Mouse (Mus musculus) inflammation-experienced regulatory T-cells, adult 6 months (primary cell): ENCODE results near the gene Pck2. TPM values are rescaled to one million over a fixed set of nuclear protein-coding genes. Genes with fewer than 3 reads are reported as not detected.
A peak's percentile ranks its signal among the peaks of the same experiment; 100 is the strongest.

Experiments used
- ATAC-seq: one replicate; pipeline ENCODE4 v1.8.0; 2017
- polyA plus RNA-seq, 3 experiments: library from polyadenylated mRNA; unstranded; fragments of 100-300 nt; shearing (Covaris generic); gene quantifications; one replicate each; pipeline ENCODE4 v1.2.1; 2017

The Pck2 gene
- polyA plus RNA-seq, 3 experiments from 2014 or later: 31.9 to 37.5 (median 35.9) TPM

- peak; percentile 97 for ATAC-seq
Observed at GRCm38 (mm10) chr14:55577871-55578667, 38.0 kb downstream of the Pck2 start, which contains the start of gene Psme1. TSS of gene Psme1 (plus strand) at chr14:55578123.

GRCm38 (mm10) chr14:55578668-55579269 lies 38.7 kb downstream of the Pck2 start:
- ATAC-seq: peak; percentile 52

- ATAC-seq: no peak
Observed at GRCm38 (mm10) chr14:55579511-55580496, 39.7 kb downstream of the Pck2 start.

GRCm38 (mm10) chr14:55580731-55581130 lies 40.7 kb downstream of the Pck2 start:
- no peak for ATAC-seq

GRCm38 (mm10) chr14:55581981-55582681 lies 42.1 kb downstream of the Pck2 start:
- ATAC-seq: no peak

- no peak for ATAC-seq
Observed at GRCm38 (mm10) chr14:55584303-55584701, 44.2 kb downstream of the Pck2 start.

- ATAC-seq: peak; percentile 80
Observed at GRCm38 (mm10) chr14:55584702-55585565, 44.9 kb downstream of the Pck2 start, which contains the start of gene Emc9. TSS of gene Emc9 (minus strand) at chr14:55585302.

- ATAC-seq: peak; percentile 27
Observed at GRCm38 (mm10) chr14:55585566-55585960, 45.5 kb downstream of the Pck2 start.

GRCm38 (mm10) chr14:55586149-55586548 lies 46.1 kb downstream of the Pck2 start:
- no peak for ATAC-seq

GRCm38 (mm10) chr14:55589271-55589670 lies 49.2 kb downstream of the Pck2 start:
- ATAC-seq: no peak

GRCm38 (mm10) chr14:55589771-55590448 lies 49.8 kb downstream of the Pck2 start:
- ATAC-seq: peak; percentile 32

GRCm38 (mm10) chr14:55590748-55591330 lies 50.8 kb downstream of the Pck2 start, which contains the start of gene Psme2:
TSS of gene Psme2 (minus strand) at chr14:55591113.
- ATAC-seq: peak; percentile 57

- ATAC-seq: peak; percentile 75
Observed at GRCm38 (mm10) chr14:55591331-55591891, 51.3 kb downstream of the Pck2 start, which contains the start of gene Rnf31. TSS of gene Rnf31 (plus strand) at chr14:55591708.

- no peak for ATAC-seq
Observed at GRCm38 (mm10) chr14:55592226-55592625, 52.2 kb downstream of the Pck2 start.

GRCm38 (mm10) chr14:55596036-55596690 lies 56.1 kb downstream of the Pck2 start:
- ATAC-seq: no peak

GRCm38 (mm10) chr14:55598521-55599390 lies 58.7 kb downstream of the Pck2 start:
- ATAC-seq: no peak
